Mouse (Mus musculus): ENCODE results near the gene Slc26a11.

DNA sequence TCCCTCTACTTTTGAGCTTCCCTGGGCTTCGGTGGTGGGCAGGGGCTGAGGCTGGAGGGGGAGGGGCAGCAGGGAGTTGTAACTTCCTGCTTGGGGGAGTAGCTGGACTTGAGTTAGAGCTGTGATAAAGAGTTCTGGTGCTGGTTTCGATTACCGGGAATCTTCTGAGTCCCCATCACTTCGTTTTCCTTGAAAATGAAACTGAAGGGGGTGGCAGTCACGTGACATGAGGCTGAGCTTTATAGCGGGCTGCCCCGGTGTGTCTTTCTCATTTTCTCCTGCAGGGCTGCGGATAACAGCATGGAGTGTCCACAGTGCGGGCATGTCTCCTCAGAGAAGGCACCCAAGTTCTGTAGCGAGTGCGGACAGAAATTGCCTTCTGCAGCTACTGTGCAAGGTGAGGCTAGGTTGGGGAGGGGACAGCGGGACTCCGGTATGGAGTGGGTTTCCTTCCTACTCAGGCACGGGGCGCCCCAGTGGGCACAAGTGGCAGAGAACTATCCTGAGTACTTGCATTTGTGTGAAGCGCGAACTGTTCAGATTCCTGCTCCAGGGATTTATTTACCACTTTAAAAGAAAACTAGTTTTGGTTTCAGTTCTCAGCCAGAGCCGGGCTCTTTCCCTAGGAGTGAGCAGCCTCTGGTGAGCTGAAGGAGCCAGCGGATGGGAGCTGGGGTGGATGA is 37.6 kb downstream of the Slc26a11 start, which contains the start of gene Rnf213:
- TF ChIP-seq EP300 (IDR thresholded peaks at IDR 0.05; ENCODE audit: insufficient read depth, low read depth, low read length) (no peak), POLR2A (IDR thresholded peaks at IDR 0.05; ENCODE audit: insufficient read depth, low read length) (no peak), CTCF (IDR thresholded peaks at IDR 0.05; ENCODE audit: low read depth, low read length) (no peak)

All from ES-Bruce4 (cell line).